ENCODE assay signal across 7 mouse cellular contexts in the genomic region with DNA sequence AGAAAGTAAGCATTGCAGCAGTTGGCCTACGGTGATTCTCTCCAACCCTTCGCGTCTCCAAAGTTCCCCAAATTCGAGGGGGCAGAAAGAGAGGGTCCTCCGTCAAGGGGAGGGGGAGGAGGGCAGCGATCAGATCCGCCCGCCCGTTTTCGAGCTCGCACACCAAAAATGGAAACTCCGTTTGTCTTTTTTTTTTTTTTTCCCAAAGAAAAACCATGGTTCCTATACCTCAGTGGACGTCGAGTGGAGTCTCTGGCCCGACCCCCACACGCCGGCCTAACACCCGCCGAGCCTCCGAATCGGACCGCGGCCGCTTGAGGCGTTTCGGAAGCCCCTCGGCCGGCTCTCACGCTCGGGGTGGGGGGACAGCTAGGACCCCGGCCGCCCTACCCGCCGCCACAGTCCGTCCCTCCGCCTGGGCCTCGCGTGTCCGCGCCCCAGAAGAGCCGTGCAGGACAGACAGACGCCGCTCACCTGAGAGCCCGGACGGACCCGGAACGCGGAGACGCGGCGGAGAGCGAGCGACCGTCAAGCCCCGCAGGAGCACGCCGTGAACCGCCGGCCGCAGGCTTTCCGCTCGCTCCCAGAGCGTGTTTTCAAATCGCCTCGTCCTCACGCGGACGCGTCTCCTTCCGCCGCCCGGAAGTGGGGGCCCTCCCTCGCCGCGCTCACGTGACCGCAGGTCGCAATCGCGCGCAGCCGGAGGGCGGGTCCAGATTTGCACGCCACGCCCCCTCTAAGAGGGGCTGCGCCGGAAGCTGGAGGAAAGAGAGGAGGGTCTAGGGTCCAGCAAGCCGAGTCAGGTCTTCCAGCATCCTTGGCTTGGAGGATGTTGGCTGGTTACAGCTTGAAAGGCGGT. TPM values are rescaled to one million over a fixed set of nuclear protein-coding genes. Genes with fewer than 3 reads are reported as not detected.
DNase-seq lines count a peak whose midpoint lies in the region; ATAC-seq and TF ChIP-seq lines count a peak whose summit lies in the region.

A gene (minus strand): TSS at position 668 of the 859 bp plus-strand sequence.

- H3K27ac ChIP-seq in embryonic facial prominence, embryonic 10.5 days (replicated peaks), result peak within 1 kb of the TSS; percentile 97
- peak within 1 kb of the TSS; percentile 79 for H3K27ac ChIP-seq in intestine, postnatal 0 days (ENCODE audit: low read depth, low read length)
- H3K27ac ChIP-seq in midbrain, embryonic 12.5 days (replicated peaks), result peak within 1 kb of the TSS; percentile 82
- H3K27ac ChIP-seq in small intestine, adult 2 months (ENCODE audit: insufficient read depth, low read depth, low read length), result 0 out of 2 replicates have a peak within 1 kb of the TSS, but pooled peaks have one; percentile 12

- under 1% methylated on average over 89 of the region's 89 CpGs for WGBS in embryonic facial prominence, embryonic 10.5 days
- under 1% methylated on average over 89 of the region's 89 CpGs for WGBS in intestine, postnatal 0 days
- WGBS in midbrain, embryonic 12.5 days, result under 1% methylated on average over 89 of the region's 89 CpGs
- under 1% methylated on average over 89 of the region's 89 CpGs for whole genome bisulfite sequencing in small intestine, adult 2 months

- ATAC-seq in intestine, postnatal 0 days, result peak; percentile 95
- ATAC-seq in midbrain, embryonic 12.5 days (ENCODE audit: low FRiP score, low read depth), result peak; percentile 98

- H3K4me1 ChIP-seq in embryonic facial prominence, embryonic 10.5 days, result peaks cover 16% of the 10 kb centered on the region
- H3K4me1 ChIP-seq in intestine, postnatal 0 days (replicated peaks; ENCODE audit: control insufficient read depth, insufficient read depth, low read length), result no peaks in the 10 kb centered on the region
- peaks cover 17% of the 10 kb centered on the region for H3K4me1 ChIP-seq in midbrain, embryonic 12.5 days
- H3K4me1 ChIP-seq in small intestine, adult 2 months (ENCODE audit: control insufficient read depth, insufficient read depth, insufficient read length, low read length), result no peaks in the 10 kb centered on the region; the same call in none of the 2 replicates

- H3K9me3 ChIP-seq in embryonic facial prominence, embryonic 10.5 days, result no peaks in the 10 kb centered on the region
- H3K9me3 ChIP-seq in intestine, postnatal 0 days (ENCODE audit: control insufficient read depth), result no peaks in the 10 kb centered on the region
- no peaks in the 10 kb centered on the region for H3K9me3 ChIP-seq in midbrain, embryonic 12.5 days

- peaks cover 18% of the 10 kb centered on the region for H3K36me3 ChIP-seq in embryonic facial prominence, embryonic 10.5 days (replicated peaks)
- peaks cover 8% of the 10 kb centered on the region for H3K36me3 ChIP-seq in intestine, postnatal 0 days (ENCODE audit: control insufficient read depth, insufficient read depth)
- peaks cover 8% of the 10 kb centered on the region for H3K36me3 ChIP-seq in midbrain, embryonic 12.5 days
- peaks cover 7% of the 10 kb centered on the region for H3K36me3 ChIP-seq in small intestine, adult 2 months (ENCODE audit: control insufficient read depth, insufficient read depth, low read length)

- H3K27me3 ChIP-seq in embryonic facial prominence, embryonic 10.5 days (replicated peaks; ENCODE audit: low read depth, poor library complexity, severe bottlenecking), result no peaks in the 10 kb centered on the region
- no peaks in the 10 kb centered on the region for H3K27me3 ChIP-seq in intestine, postnatal 0 days (replicated peaks; ENCODE audit: control insufficient read depth, insufficient read depth, low read length)
- no peaks in the 10 kb centered on the region for H3K27me3 ChIP-seq in midbrain, embryonic 12.5 days
- H3K27me3 ChIP-seq in small intestine, adult 2 months (ENCODE audit: control insufficient read depth, insufficient read depth, low read length), result no peaks in the 10 kb centered on the region

- intact Hi-C loops in left cerebral cortex, postnatal 4 days (cut with DNase I), result no loop called here

- DNase-seq in adrenal gland, postnatal 10 days, result peak; percentile 95
- peak; percentile 97 for DNase-seq in embryonic facial prominence, embryonic 10.5 days (ENCODE audit: low spot score)
- DNase-seq in gonadal fat pad, adult 2 months (ENCODE audit: low read depth), result no peak
- peak; percentile 95 for DNase-seq in left cerebral cortex, postnatal 4 days

- TF ChIP-seq POLR2A in small intestine, adult 2 months (IDR thresholded peaks at IDR 0.05; ENCODE audit: low read depth, low read length), result peak; percentile 77

- H3K9ac ChIP-seq in intestine, postnatal 0 days (ENCODE audit: low read depth, low read length), result peak within 1 kb of the TSS; percentile 87
- peak within 1 kb of the TSS; percentile 87 for H3K9ac ChIP-seq in midbrain, embryonic 12.5 days (replicated peaks)

- H3K4me2 ChIP-seq in intestine, postnatal 0 days (replicated peaks; ENCODE audit: low read depth), result peak within 1 kb of the TSS; percentile 93
- H3K4me2 ChIP-seq in midbrain, embryonic 12.5 days (replicated peaks), result peak within 1 kb of the TSS; percentile 78

- TF ChIP-seq CTCF in intestine, postnatal 0 days (IDR thresholded peaks at IDR 0.05; ENCODE audit: low read depth), result no peak
- TF ChIP-seq CTCF in small intestine, adult 2 months (IDR thresholded peaks at IDR 0.05; ENCODE audit: extremely low read depth, insufficient read length, insufficient replicate concordance, low read depth, low read length), result no peak

- peak within 1 kb of the TSS; percentile 98 for H3K4me3 ChIP-seq in embryonic facial prominence, embryonic 10.5 days
- peak within 1 kb of the TSS; percentile 88 for H3K4me3 ChIP-seq in intestine, postnatal 0 days (ENCODE audit: low read depth, low read length)
- peak within 1 kb of the TSS; percentile 97 for H3K4me3 ChIP-seq in midbrain, embryonic 12.5 days
- H3K4me3 ChIP-seq in small intestine, adult 2 months (ENCODE audit: low read depth, low read length), result peak within 1 kb of the TSS; percentile 97

RNA-seq across cellular contexts. Expression of the gene that starts here (rescaled TPM):
- 10 to 100 TPM; 22.4 to 31.6 TPM for total RNA-seq in adrenal gland, postnatal 10 days (2021)
- 77.5 and 79.0 TPM in 2 replicates for polyA plus RNA-seq in embryonic facial prominence, embryonic 10.5 days (2016; fragmentation: Nextera tagmentation; extraction: Ambion mirVana)
- 16.5 and 18.2 TPM in 2 replicates for polyA plus RNA-seq in gonadal fat pad, adult 2 months (2012; rRNA removed)
- 16.8 and 18.1 TPM in 2 replicates for polyA plus RNA-seq in intestine, postnatal 0 days (2015; fragmentation: Nextera tagmentation; extraction: Ambion mirVana)
- total RNA-seq in left cerebral cortex, postnatal 4 days (2021), result 10 to 100 TPM; 30.6 to 35.7 TPM
- polyA plus RNA-seq in midbrain, embryonic 12.5 days (2016; fragmentation: Nextera tagmentation; extraction: Ambion mirVana), result 52.8 and 54.9 TPM in 2 replicates
- 1.5 and 3.0 TPM in 2 replicates for polyA plus RNA-seq in small intestine, adult 2 months (2012; rRNA removed)

Comparison
In these comparisons a context has a peak if more than half of its experiments do, and no peak if none do; other contexts are left out.
1. H3K27ac ChIP-seq: peak in every context shown above with its lines; median percentile 97 in embryonic facial prominence, embryonic 10.5 days; 82 in midbrain, embryonic 12.5 days; 79 in intestine, postnatal 0 days; 12 in small intestine, adult 2 months.